Mouse (Mus musculus) liver, embryonic 13.5 days (tissue): Measurements from ENCODE around the gene Sacs. TPM values are rescaled to one million over a fixed set of nuclear protein-coding genes. Genes with fewer than 3 reads are reported as not detected.
A peak's percentile ranks its signal among the peaks of the same experiment; 100 is the strongest.

Experiments used
- ATAC-seq: fragments of 200-750 bp; cut with Nextera tagmentation; 2 replicates; pipeline ENCODE4 v1.8.0; 2017; ENCODE audit warnings: low read depth, mild to moderate bottlenecking, moderate number of reproducible peaks, moderate library complexity
- DNase-seq: peaks from one replicate; pipeline ENCODE4 v3.0.0; 2022
- H3K27ac ChIP-seq: fragments of 300-500 bp; sonication (generic); 2 replicates; pipeline ENCODE4 v1.5.1; 2015; ENCODE audit warnings: moderate library complexity, mild to moderate bottlenecking, inconsistent platforms
- H3K27me3 ChIP-seq: fragments of 300-500 bp; sonication (generic); 2 replicates; pipeline ENCODE4 v1.6.1; 2015; ENCODE audit warnings: mild to moderate bottlenecking, inconsistent platforms
- H3K36me3 ChIP-seq: fragments of 300-500 bp; sonication (generic); 2 replicates; pipeline ENCODE4 v1.6.1; 2015; ENCODE audit warnings: mild to moderate bottlenecking, inconsistent platforms
- H3K4me1 ChIP-seq: fragments of 300-500 bp; sonication (generic); replicated peaks from 2 replicates; pipeline ENCODE4 v1.6.1; 2015; ENCODE audit warnings: inconsistent platforms
- H3K4me2 ChIP-seq: fragments of 300-500 bp; sonication (generic); 2 replicates; pipeline ENCODE4 v1.6.1; 2015; ENCODE audit warnings: inconsistent platforms, mild to moderate bottlenecking, moderate library complexity
- H3K4me3 ChIP-seq: fragments of 300-500 bp; sonication (generic); replicated peaks from 2 replicates; pipeline ENCODE4 v1.5.1; 2015; ENCODE audit warnings: mild to moderate bottlenecking, inconsistent platforms
- H3K9ac ChIP-seq: fragments of 300-500 bp; sonication (generic); 2 replicates; pipeline ENCODE4 v1.6.1; 2015; ENCODE audit warnings: mild to moderate bottlenecking, inconsistent platforms
- H3K9me3 ChIP-seq: fragments of 300-500 bp; sonication (generic); replicated peaks from 2 replicates; pipeline ENCODE4 v1.6.1; 2016; ENCODE audit warnings: inconsistent platforms
- WGBS: fragments of 180-500 bp; shearing (Covaris S2); methylation state at CpG from one replicate; pipeline ENCODE4 v1.1.7; 2015; ENCODE audit not compliant: insufficient replicate concordance; 5-methylcytosine and 5-hydroxymethylcytosine counted together
- polyA plus RNA-seq: library from polyadenylated mRNA; unstranded; fragments of >200 nt; fragmentation: Nextera tagmentation; extraction: Ambion mirVana; gene quantifications from 2 replicates; pipeline ENCODE4 v1.2.1, GENCODE M21; 2015

Sacs gene
- polyA plus RNA-seq, 1 experiment from 2014 or later = 1.3 TPM

DNA sequence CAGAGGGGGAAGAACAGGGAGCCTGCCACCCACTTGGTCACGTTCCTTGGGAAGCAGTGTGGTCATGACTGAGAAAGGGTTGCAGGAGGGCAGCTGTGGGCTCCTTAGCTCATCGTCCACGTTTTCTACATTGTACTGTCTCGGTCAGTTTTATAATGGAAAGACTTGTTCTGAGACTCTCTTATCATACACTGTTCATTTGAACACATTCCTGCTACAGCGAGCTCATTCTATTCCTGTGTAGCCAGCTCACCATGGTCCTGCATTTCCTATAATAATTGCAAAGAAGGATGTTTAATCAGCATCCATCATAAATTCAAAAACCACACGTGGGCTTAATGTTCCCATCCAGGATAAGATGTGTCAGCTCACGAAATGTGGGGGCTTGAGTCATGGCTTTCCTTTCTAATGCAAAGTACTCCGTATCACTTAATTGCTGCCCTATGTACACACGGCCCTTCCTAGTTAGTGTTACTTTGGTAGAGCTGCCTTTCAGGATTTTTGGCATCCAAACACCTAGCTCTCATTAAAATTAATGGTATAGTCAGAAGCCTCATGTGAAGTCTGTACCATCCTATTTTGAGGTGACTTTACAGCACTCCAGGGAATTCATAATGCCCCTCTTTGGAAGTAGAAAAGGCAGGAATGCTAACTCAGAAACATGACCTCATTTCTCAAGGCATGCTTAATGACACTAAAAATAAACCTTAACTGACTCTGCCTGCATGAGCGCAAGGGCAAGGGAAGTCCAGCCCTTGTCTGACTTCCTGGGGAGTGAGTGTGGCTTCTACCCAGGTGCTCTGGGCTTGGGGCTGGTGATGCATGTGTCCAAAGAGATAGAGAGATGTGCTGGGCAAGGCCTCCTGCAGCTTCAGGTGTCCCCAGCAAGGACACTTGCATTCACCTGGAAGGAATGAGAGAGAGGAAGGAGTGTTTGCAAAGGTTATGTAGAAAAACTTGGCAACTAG is 23.4 kb downstream of the Sacs start:
- Histone ChIP-seq H3K4me3 (no peak overlapping the region), H3K9me3 (no peaks in the 10 kb centered on the region), H3K4me2 (no peak overlapping the region), H3K27ac (no peak overlapping the region), H3K4me1 (0 out of 2 replicates have a peak, but pooled peaks cover 6% of the 10 kb centered on the region), H3K27me3 (no peaks in the 10 kb centered on the region), H3K9ac (no peak overlapping the region), H3K36me3 (no peaks in the 10 kb centered on the region)
- no peak for DNase-seq
- 44% methylated on average over 10 of the region's 10 CpGs for WGBS
- no peak for ATAC-seq

DNA sequence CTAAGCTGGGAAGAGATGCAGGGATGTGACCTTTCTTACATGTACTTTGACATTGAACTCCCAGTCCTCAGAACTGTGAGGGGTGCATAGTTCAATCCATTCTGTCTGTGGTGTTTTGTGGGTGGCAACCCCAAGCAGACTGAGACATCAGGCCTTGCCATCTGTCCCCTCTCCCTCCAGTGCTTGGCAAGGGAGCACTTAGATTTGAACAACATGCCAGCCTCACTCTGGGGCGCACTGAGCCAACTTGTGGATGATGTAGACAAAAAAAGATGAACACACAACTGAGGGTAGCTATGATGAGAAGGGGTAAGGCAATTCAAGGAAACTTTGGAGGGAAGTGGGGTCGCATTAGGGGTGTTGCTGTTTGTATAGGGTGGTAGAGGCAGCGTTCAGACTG is 26.2 kb downstream of the Sacs start:
- 68% methylated on average over 3 of the region's 3 CpGs for WGBS
- Histone ChIP-seq H3K4me1 (0 out of 2 replicates have a peak, but pooled peaks cover 6% of the 10 kb centered on the region), H3K27me3 (0 out of 2 replicates have a peak, but pooled peaks cover 13% of the 10 kb centered on the region), H3K4me2 (no peak overlapping the region), H3K27ac (no peak overlapping the region), H3K9me3 (no peaks in the 10 kb centered on the region), H3K4me3 (no peak overlapping the region), H3K9ac (no peak overlapping the region), H3K36me3 (no peaks in the 10 kb centered on the region)
- DNase-seq (no peak), ATAC-seq (no peak)

DNA sequence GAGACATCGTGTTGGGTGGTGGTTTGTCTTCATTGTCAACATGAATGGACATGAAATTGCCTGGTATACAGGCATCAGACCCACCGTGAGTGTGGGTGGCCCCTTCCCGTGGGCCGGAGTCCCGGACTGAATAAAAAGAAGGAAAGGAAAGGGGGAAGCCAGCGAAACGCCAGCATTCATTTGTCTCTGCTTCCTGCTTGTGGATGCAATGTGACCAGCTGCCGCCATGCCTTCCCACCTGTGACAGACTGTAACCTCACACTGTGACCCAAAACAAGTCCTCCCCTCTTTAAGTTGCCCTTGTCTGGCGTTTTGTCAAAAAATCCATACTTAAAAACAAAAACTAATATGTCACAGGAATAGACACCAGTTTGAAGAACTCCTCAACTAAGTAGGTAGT is 27.7 kb downstream of the Sacs start:
- Histone ChIP-seq H3K9me3 (no peaks in the 10 kb centered on the region), H3K27ac (no peak overlapping the region), H3K4me2 (no peak overlapping the region), H3K36me3 (no peaks in the 10 kb centered on the region), H3K4me1 (0 out of 2 replicates have a peak, but pooled peaks cover 3% of the 10 kb centered on the region), H3K9ac (no peak overlapping the region), H3K4me3 (no peak overlapping the region), H3K27me3 (0 out of 2 replicates have a peak, but pooled peaks cover 13% of the 10 kb centered on the region)
- no peak for ATAC-seq
- 62% methylated on average over 9 of the region's 9 CpGs for WGBS
- DNase-seq = no peak

DNA sequence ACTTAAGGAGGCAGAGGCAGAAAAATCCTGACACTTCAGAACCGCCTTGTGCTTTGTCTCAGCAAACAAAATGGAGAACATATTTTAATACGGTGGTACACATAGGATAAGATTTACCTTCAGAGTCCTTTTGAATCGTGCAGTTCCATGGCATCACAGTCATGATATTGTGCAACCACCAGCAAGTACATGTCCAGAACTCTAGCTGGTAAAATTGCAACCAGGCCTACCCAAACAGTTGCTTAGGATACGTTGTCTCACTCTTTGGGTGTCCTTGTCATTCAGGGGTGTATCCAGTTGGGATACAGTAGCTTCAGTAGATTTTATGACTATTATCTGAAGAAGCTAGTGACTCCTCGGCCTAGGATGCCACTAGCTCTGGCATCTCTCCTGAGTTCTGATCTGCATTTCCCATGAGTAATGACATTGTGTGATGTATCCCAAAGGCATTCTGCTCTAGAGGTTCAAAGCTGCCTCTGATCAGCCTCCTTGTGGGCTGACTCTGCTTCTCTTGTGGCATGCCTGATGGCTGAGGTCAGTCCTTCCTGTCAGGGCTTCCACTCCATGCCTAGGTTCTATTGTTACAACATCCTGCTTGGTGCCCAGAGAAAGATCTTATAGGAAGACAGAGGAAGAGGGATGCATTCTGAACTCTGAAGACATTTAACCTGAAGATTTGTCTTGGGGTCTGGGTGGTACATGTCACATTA is 33.2 kb downstream of the Sacs start:
- H3K27ac ChIP-seq = no peak overlapping the region
- no peak for DNase-seq
- 0 out of 2 replicates have a peak, but pooled peaks cover 8% of the 10 kb centered on the region for H3K36me3 ChIP-seq
- WGBS = 71% methylated on average over 5 of the region's 5 CpGs
- no peak overlapping the region for H3K4me3 ChIP-seq
- H3K4me1 ChIP-seq = peaks cover 35% of the 10 kb centered on the region
- no peak for ATAC-seq
- no peak overlapping the region for H3K9ac ChIP-seq
- H3K27me3 ChIP-seq = 0 out of 2 replicates have a peak, but pooled peaks cover 13% of the 10 kb centered on the region
- no peak overlapping the region for H3K4me2 ChIP-seq
- no peaks in the 10 kb centered on the region for H3K9me3 ChIP-seq

DNA sequence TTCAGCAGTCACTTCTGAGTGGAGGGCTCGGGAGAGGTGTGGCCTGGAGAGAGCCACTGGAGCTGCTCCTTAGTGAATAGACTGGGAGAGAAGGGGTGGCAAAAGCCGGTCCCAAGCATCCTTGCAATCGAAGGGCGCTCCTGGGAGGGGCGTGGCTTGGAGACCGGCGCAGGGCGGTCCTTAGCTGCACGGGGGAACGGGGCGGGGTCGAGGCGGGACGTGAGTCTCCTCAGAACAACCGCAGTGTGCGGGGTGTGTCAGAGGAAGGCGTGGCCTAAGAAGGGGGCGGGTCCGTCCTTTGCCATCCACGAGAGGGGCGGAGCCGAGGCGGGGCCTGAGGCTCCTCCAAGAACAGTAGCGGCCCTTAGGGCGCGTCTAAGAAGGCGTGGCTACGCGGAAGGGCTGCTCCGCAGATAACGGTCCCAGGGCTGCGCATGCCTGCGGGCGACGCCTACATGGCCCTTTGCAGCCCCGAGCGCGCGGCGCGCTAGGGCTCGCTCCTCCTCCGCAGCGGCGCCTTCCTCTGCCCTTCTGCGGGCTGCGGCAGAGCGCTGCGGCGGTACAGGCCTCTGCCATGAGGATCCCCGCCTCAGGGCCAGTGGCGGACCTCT is 34.4 kb downstream of the Sacs start:
- Histone ChIP-seq H3K4me2 (peak overlapping the region; percentile 94), H3K27ac (peak overlapping the region; percentile 93), H3K4me1 (peaks cover 35% of the 10 kb centered on the region), H3K27me3 (0 out of 2 replicates have a peak, but pooled peaks cover 13% of the 10 kb centered on the region), H3K9me3 (no peaks in the 10 kb centered on the region), H3K36me3 (0 out of 2 replicates have a peak, but pooled peaks cover 8% of the 10 kb centered on the region), H3K9ac (peak overlapping the region; percentile 92), H3K4me3 (peak overlapping the region; percentile 85)
- under 1% methylated on average over 50 of the region's 52 CpGs for WGBS
- ATAC-seq = peak; percentile 99
- DNase-seq = peak; percentile 100

DNA sequence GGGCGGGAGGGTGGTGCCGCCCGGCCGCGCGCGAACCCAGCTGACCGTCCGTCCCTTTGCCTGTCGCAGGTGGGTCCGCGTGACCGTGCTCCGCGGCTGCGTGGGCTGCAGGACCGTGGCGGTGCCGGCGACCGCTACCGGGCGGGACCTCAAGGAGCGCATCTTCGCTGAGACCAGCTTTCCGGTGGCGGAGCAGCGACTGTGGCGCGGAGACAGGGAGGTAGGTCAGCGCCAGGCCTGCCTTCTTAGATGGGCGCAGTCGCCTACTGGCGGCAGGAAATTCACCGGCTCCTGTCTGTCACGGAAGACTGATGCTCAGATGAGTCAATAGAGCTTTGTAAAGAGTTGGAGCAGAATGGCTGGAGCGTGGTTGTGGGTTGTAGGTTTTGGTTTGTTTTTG is 35.0 kb downstream of the Sacs start:
- H3K27me3 ChIP-seq = 0 out of 2 replicates have a peak, but pooled peaks cover 10% of the 10 kb centered on the region
- H3K9me3 ChIP-seq = no peaks in the 10 kb centered on the region
- peaks cover 35% of the 10 kb centered on the region for H3K4me1 ChIP-seq
- DNase-seq = no peak
- peak overlapping the region; percentile 94 for H3K4me2 ChIP-seq
- H3K9ac ChIP-seq = peak overlapping the region; percentile 92
- H3K27ac ChIP-seq = peak overlapping the region; percentile 93
- H3K4me3 ChIP-seq = peak overlapping the region; percentile 85
- under 1% methylated on average over 37 of the region's 37 CpGs for WGBS
- H3K36me3 ChIP-seq = 0 out of 2 replicates have a peak, but pooled peaks cover 8% of the 10 kb centered on the region
- ATAC-seq = peak; percentile 49

DNA sequence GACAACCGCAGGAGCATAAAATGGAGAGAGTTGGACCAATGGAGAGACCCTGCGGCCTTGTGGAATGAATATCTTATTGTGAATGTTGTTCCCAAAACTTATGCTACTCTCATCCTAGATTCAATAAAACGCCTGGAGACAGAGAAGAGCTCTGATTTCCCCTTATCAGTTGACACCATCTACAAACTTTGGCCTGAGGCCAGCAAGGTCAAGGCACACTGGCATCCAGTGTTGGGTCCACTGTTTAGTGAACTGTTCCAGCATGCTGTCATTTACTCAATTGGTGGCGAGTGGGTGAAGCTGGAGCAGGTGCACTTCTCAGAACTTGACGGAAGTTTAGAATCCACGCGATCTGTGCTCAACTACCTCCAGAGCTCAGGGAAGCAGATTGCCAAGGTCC is 53.6 kb downstream of the Sacs start:
- H3K36me3 ChIP-seq = peaks cover 53% of the 10 kb centered on the region
- H3K27ac ChIP-seq = no peak overlapping the region
- no peak for ATAC-seq
- no peak for DNase-seq
- no peaks in the 10 kb centered on the region for H3K27me3 ChIP-seq
- WGBS = 86% methylated on average over 7 of the region's 7 CpGs
- no peaks in the 10 kb centered on the region for H3K4me1 ChIP-seq
- H3K9me3 ChIP-seq = no peaks in the 10 kb centered on the region
- no peak overlapping the region for H3K4me3 ChIP-seq
- H3K4me2 ChIP-seq = no peak overlapping the region
- H3K9ac ChIP-seq = no peak overlapping the region

DNA sequence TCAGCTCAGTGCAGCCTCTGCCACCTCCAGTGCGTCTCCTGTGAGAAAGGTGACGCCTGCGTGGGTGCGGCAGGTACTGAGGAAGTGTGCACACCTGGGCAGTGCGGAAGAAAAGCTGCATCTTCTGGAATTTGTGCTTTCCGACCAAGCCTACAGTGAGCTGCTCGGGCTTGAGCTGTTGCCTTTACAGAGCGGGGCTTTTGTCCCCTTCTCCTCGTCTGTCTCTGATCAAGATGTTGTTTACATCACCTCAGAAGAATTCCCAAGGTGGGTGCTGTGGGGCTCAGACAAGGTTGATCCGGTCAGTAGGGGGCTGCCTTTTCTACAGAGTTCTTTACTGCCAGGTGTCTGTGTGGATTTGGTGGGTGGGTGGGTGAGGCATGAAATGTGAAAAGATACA is 54.1 kb downstream of the Sacs start:
- Histone ChIP-seq H3K27me3 (no peaks in the 10 kb centered on the region), H3K9ac (no peak overlapping the region), H3K4me2 (no peak overlapping the region), H3K36me3 (peaks cover 56% of the 10 kb centered on the region), H3K4me3 (no peak overlapping the region), H3K4me1 (no peaks in the 10 kb centered on the region), H3K9me3 (no peaks in the 10 kb centered on the region), H3K27ac (no peak overlapping the region)
- WGBS = 85% methylated on average over 10 of the region's 10 CpGs
- DNase-seq (no peak), ATAC-seq (no peak)

DNA sequence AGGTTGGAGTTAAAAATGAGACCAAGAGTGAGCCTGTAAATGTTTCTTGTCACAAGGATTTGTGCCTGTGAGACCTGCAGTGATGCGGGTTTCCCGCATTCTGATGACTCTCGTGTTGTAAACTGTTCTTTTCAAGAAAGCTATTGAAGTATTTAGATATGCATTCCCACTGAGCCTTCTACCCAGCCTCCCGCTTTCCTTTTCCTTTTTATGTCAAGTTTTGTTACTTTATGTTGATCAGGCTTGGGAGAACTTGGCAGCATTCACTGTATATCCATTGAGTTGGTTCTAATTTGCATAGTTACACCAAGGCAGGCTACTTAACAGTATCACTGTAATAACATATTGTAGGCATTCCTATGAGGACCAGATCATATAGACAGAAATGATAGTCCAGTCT is 56.2 kb downstream of the Sacs start:
- WGBS = 85% methylated on average over 4 of the region's 4 CpGs
- no peak for ATAC-seq
- no peaks in the 10 kb centered on the region for H3K27me3 ChIP-seq
- H3K9ac ChIP-seq = no peak overlapping the region
- no peak for DNase-seq
- H3K4me2 ChIP-seq = no peak overlapping the region
- no peaks in the 10 kb centered on the region for H3K9me3 ChIP-seq
- H3K4me1 ChIP-seq = no peaks in the 10 kb centered on the region
- H3K4me3 ChIP-seq = no peak overlapping the region
- peaks cover 57% of the 10 kb centered on the region for H3K36me3 ChIP-seq
- no peak overlapping the region for H3K27ac ChIP-seq

DNA sequence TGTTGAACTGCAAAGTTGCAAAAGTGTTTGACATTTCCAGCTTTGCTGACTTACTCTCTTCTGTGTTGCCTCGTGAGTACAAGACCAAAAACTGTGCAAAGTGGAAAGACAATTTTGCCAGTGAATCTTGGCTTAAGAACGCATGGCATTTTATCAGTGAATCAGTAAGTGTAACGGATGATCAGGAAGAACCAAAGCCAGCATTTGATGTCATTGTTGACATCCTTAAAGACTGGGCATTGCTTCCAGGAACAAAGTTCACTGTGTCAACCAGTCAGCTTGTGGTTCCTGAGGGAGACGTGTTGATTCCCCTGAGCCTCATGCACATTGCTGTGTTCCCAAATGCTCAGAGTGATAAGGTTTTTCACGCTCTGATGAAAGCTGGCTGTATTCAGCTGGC is 71.9 kb downstream of the Sacs start:
- peaks cover 58% of the 10 kb centered on the region for H3K9me3 ChIP-seq
- no peak for ATAC-seq
- H3K27ac ChIP-seq = no peak overlapping the region
- H3K27me3 ChIP-seq = no peaks in the 10 kb centered on the region
- H3K4me3 ChIP-seq = no peak overlapping the region
- DNase-seq = no peak
- no peak overlapping the region for H3K4me2 ChIP-seq
- peaks cover 58% of the 10 kb centered on the region for H3K36me3 ChIP-seq
- H3K4me1 ChIP-seq = no peaks in the 10 kb centered on the region
- WGBS = 78% methylated on average over 5 of the region's 5 CpGs
- no peak overlapping the region for H3K9ac ChIP-seq

DNA sequence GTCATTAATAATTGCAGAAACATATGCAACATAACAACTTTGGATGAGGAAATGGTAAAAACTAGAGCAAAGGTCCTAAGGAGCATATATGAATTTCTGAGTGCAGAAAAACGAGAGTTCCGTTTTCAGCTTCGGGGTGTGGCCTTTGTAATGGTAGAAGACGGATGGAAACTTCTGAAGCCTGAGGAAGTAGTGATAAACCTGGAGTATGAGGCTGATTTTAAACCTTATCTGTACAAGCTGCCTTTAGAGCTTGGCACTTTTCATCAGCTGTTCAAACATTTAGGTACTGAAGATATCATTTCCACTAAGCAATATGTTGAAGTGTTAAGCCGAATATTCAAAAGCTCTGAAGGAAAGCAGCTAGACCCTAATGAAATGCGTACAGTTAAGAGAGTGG is 73.5 kb downstream of the Sacs start:
- Histone ChIP-seq H3K4me1 (no peaks in the 10 kb centered on the region), H3K4me2 (no peak overlapping the region), H3K9ac (no peak overlapping the region), H3K4me3 (no peak overlapping the region), H3K36me3 (peaks cover 41% of the 10 kb centered on the region), H3K27me3 (no peaks in the 10 kb centered on the region), H3K27ac (no peak overlapping the region), H3K9me3 (peaks cover 51% of the 10 kb centered on the region)
- WGBS = 89% methylated on average over 6 of the region's 6 CpGs
- ATAC-seq (no peak), DNase-seq (no peak)
